Mouse (Mus musculus) testis, adult 2 months (tissue): Measurements from ENCODE around the gene Cfap46.

Experiments used
- CTCF ChIP-seq: fragments of 200-500 bp; IDR thresholded peaks from 2 replicates; pipeline ENCODE4 v1.5.1; 2012; ENCODE audit warnings: low read depth, mild to moderate bottlenecking, inconsistent platforms, low read length, moderate library complexity; ENCODE audit not compliant: control insufficient read depth, insufficient read depth, insufficient replicate concordance
- POLR2A ChIP-seq: fragments of 200-500 bp; IDR thresholded peaks from 2 replicates; pipeline ENCODE4 v1.6.1; 2012; ENCODE audit warnings: low read depth, mild to moderate bottlenecking, inconsistent platforms, low read length, moderate library complexity; ENCODE audit not compliant: control insufficient read depth

GRCm38 (mm10) chr7:139565998-139566397 is 117.6 kb downstream of the Cfap46 start:
- TF ChIP-seq POLR2A (no peak), CTCF (no peak)
